Mouse (Mus musculus) heart, adult 2 months (tissue): ENCODE measurements around the gene Satb2.

Source experiments
- CTCF ChIP-seq: fragments of 200-600 bp; IDR thresholded peaks from 2 replicates; pipeline ENCODE4 v1.8.1; 2022; ENCODE audit warnings: antibody characterized with exemption, mild to moderate bottlenecking, moderate library complexity
- EP300 ChIP-seq: fragments of 200-500 bp; IDR thresholded peaks from 2 replicates; pipeline ENCODE4 v1.6.1; 2011; ENCODE audit warnings: low read depth, low read length, control low read depth; ENCODE audit not compliant: insufficient read depth
- POLR2A ChIP-seq: fragments of 200-500 bp; IDR thresholded peaks from 2 replicates; pipeline ENCODE4 v1.6.1; 2011; ENCODE audit warnings: mild to moderate bottlenecking, low read depth, low read length, control low read depth; ENCODE audit not compliant: insufficient read depth

- TF ChIP-seq CTCF (no peak), POLR2A (no peak), EP300 (no peak)
These were observed 5.4 kb downstream of the Satb2 start for GRCm38 (mm10) chr1:56972950-56973592.
